Mouse (Mus musculus): ENCODE data around the gene Garnl3. TPM values are rescaled to one million over a fixed set of nuclear protein-coding genes. Genes with fewer than 3 reads are reported as not detected.

Garnl3 gene
- total and polyA plus RNA-seq, 3 experiments: 0.08 to 0.19 TPM; not detected in 1

DNA sequence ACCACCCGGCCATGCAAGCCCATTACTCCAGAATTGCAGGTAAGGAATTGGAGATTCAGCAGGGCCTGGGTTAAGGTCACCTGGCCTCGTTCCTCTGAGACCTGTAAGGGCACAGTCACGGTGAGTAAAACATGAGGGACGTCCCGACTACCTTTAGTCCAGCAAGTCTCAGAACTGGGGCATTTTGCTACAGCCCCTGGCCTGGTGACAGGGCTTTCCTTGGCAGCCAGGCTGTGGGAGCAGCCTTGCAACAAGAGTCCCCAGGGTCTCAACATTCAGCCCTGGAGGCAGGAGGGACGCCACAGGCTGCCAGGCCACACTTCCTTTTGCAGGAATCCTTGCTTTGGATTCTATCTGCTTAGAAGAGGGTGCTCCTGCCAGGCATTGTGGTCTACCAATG, 88.7 kb downstream of the Garnl3 start:
- Histone ChIP-seq H3K9ac (ENCODE audit: insufficient read depth, low read depth) (no peak overlapping the region), H3K4me1 (ENCODE audit: control insufficient read depth in 1 of 2, insufficient read depth in 2 of 2) (peaks cover 0 to 3% of the 10 kb centered on the region in 2 experiments; a peak in 1 of 4 replicates), H3K4me3 (replicated peaks in 1 of 3; ENCODE audit: low read depth in 2 of 3, low read length in 2 of 3, poor library complexity in 1 of 3) (no peak overlapping the region), H3K27me3 (replicated peaks) (peaks cover 7% of the 10 kb centered on the region), H3K4me2 (ENCODE audit: insufficient read depth, low read depth, poor library complexity, severe bottlenecking) (no peak overlapping the region), H3K9me3 (replicated peaks; ENCODE audit: low read length) (no peaks in the 10 kb centered on the region), H3K27ac (ENCODE audit: insufficient read depth, low read depth) (no peak overlapping the region), H3K36me3 (replicated peaks in 1 of 2; ENCODE audit: control insufficient read depth in 1 of 2, insufficient read depth in 1 of 2, low read length in 1 of 2) (no peaks in the 10 kb centered on the region), H3K79me2 (replicated peaks; ENCODE audit: control insufficient read depth, extremely low read depth, insufficient read depth, poor library complexity, severe bottlenecking) (no peaks in the 10 kb centered on the region)
- no peak for TF ChIP-seq GABPA (IDR thresholded peaks at IDR 0.05; ENCODE audit: insufficient replicate concordance, low read depth, low read length)
- no peak for TF ChIP-seq POLR2A (IDR thresholded peaks at IDR 0.05; ENCODE audit: low read depth, low read length)
- TF ChIP-seq ZC3H11A (IDR thresholded peaks at IDR 0.05; ENCODE audit: low read depth, low read length): no peak
- no peak for TF ChIP-seq MXI1 (IDR thresholded peaks at IDR 0.05; ENCODE audit: low read depth, low read length)
- TF ChIP-seq HCFC1 (IDR thresholded peaks at IDR 0.05; ENCODE audit: low read depth, low read length): no peak
- no peak for TF ChIP-seq ZKSCAN1 (IDR thresholded peaks at IDR 0.05; ENCODE audit: borderline replicate concordance, low read depth, low read length)
- TF ChIP-seq BHLHE40 (IDR thresholded peaks at IDR 0.05; ENCODE audit: low read depth, low read length): no peak
- TF ChIP-seq TBP (conservative IDR thresholded peaks at IDR 0.05; ENCODE audit: low read depth, low read length): no peak
- TF ChIP-seq E2F4 (IDR thresholded peaks at IDR 0.05; ENCODE audit: insufficient replicate concordance, low read depth, low read length): no peak
- no peak for TF ChIP-seq MYC (IDR thresholded peaks at IDR 0.05; ENCODE audit: low read depth, low read length)
- TF ChIP-seq MEF2A (IDR thresholded peaks at IDR 0.05; ENCODE audit: borderline replicate concordance, low read depth, low read length): no peak
- TF ChIP-seq ZNF384 (IDR thresholded peaks at IDR 0.05; ENCODE audit: low read depth, low read length): no peak
- no peak for TF ChIP-seq EP300 (IDR thresholded peaks at IDR 0.05; ENCODE audit: low read length)
- TF ChIP-seq JUN (IDR thresholded peaks at IDR 0.05; ENCODE audit: insufficient read depth, low read depth, low read length): no peak
- no peak for TF ChIP-seq IRF4 (IDR thresholded peaks at IDR 0.05; ENCODE audit: low read depth, low read length)
- no peak for TF ChIP-seq NRF1 (IDR thresholded peaks at IDR 0.05; ENCODE audit: low read depth, low read length)
- no peak for TF ChIP-seq RCOR1 (conservative IDR thresholded peaks at IDR 0.05; ENCODE audit: low read depth, low read length)
- no peak for TF ChIP-seq RAD21 (IDR thresholded peaks at IDR 0.05; ENCODE audit: low read depth, low read length)
- DNase-seq (ENCODE audit: extremely low read depth): no peak
- dilution Hi-C loops (cut with MboI; ENCODE audit: extremely low pct_ligation_motif_present, extremely low pct_unique_long_range_greater_than_20kb, low sequenced_read_pairs): no loop called here
- in situ Hi-C loops (cut with MboI; ENCODE audit: low pct_ligation_motif_present, low pct_unique_long_range_greater_than_20kb, low sequenced_read_pairs): no loop called here

DNA sequence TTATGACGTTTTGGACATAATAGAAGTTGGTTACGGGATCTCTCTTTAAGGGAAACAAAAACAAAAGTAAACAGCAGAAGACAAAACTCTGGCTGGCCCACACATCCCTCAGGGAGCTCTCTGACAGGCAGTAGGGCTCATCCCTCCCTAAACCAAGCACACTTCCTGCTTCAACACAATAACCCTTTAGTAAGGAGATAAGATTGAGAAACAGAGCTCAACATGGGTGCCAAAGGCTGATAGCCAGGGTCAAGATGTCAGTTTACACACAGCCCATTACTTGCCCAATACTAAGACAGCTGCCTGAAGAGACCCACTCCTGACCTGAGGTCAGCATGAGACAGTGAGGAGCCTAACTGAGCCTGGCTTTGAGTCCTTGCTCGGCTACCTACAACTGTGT, 89.9 kb downstream of the Garnl3 start:
- no peak overlapping the region for H3K27ac ChIP-seq (ENCODE audit: insufficient read depth, low read depth)
- TF ChIP-seq POLR2AphosphoS2 (IDR thresholded peaks at IDR 0.05; ENCODE audit: low read depth, low read length): no peak
- TF ChIP-seq E2F4 (IDR thresholded peaks at IDR 0.05; ENCODE audit: insufficient replicate concordance, low read depth, low read length): no peak
- TF ChIP-seq USF1 (IDR thresholded peaks at IDR 0.05; ENCODE audit: low read depth, low read length): no peak
- TF ChIP-seq MYC (IDR thresholded peaks at IDR 0.05; ENCODE audit: low read depth, low read length): no peak
- TF ChIP-seq PAX5 (IDR thresholded peaks at IDR 0.05; ENCODE audit: low read length): no peak
- no peak for TF ChIP-seq RCOR1 (conservative IDR thresholded peaks at IDR 0.05; ENCODE audit: low read depth, low read length)
- TF ChIP-seq TBP (conservative IDR thresholded peaks at IDR 0.05; ENCODE audit: low read depth, low read length): no peak
- no peak for TF ChIP-seq SIN3A (IDR thresholded peaks at IDR 0.05; ENCODE audit: low read length)
- TF ChIP-seq POLR2A (IDR thresholded peaks at IDR 0.05; ENCODE audit: low read depth, low read length): no peak
- no peak for TF ChIP-seq ZMIZ1 (IDR thresholded peaks at IDR 0.05; ENCODE audit: low read depth, low read length)
- no peak for TF ChIP-seq SMC3 (IDR thresholded peaks at IDR 0.05; ENCODE audit: low read depth, low read length)
- TF ChIP-seq MAZ (IDR thresholded peaks at IDR 0.05; ENCODE audit: low read depth, low read length): no peak
- TF ChIP-seq CHD2 (IDR thresholded peaks at IDR 0.05; ENCODE audit: low read length): no peak
- no peak for TF ChIP-seq TCF12 (IDR thresholded peaks at IDR 0.05; ENCODE audit: low read depth, low read length)
- TF ChIP-seq USF2 (conservative IDR thresholded peaks at IDR 0.05; ENCODE audit: low read depth, low read length): no peak
- in situ Hi-C loops (cut with MboI; ENCODE audit: low pct_ligation_motif_present, low pct_unique_long_range_greater_than_20kb, low sequenced_read_pairs): no loop called here
- dilution Hi-C loops (cut with MboI; ENCODE audit: extremely low pct_ligation_motif_present, extremely low pct_unique_long_range_greater_than_20kb, low sequenced_read_pairs): no loop called here
- H3K4me2 ChIP-seq (ENCODE audit: insufficient read depth, low read depth, poor library complexity, severe bottlenecking): no peak overlapping the region
- no peaks in the 10 kb centered on the region for H3K9me3 ChIP-seq (replicated peaks; ENCODE audit: low read length)
- no peaks in the 10 kb centered on the region for H3K36me3 ChIP-seq (replicated peaks in 1 of 2; ENCODE audit: control insufficient read depth in 1 of 2, insufficient read depth in 1 of 2, low read length in 1 of 2)
- no peak for DNase-seq (ENCODE audit: extremely low read depth)
- H3K9ac ChIP-seq (ENCODE audit: insufficient read depth, low read depth): no peak overlapping the region
- H3K4me1 ChIP-seq (ENCODE audit: control insufficient read depth in 1 of 2, insufficient read depth in 2 of 2): peaks cover 0 to 3% of the 10 kb centered on the region in 2 experiments; a peak in 1 of 4 replicates
- H3K27me3 ChIP-seq (replicated peaks): peaks cover 7% of the 10 kb centered on the region
- no peak overlapping the region for H3K4me3 ChIP-seq (replicated peaks in 1 of 3; ENCODE audit: low read depth in 2 of 3, low read length in 2 of 3, poor library complexity in 1 of 3)
- no peaks in the 10 kb centered on the region for H3K79me2 ChIP-seq (replicated peaks; ENCODE audit: control insufficient read depth, extremely low read depth, insufficient read depth, poor library complexity, severe bottlenecking)

Data from CH12.LX (cell line).